Mouse (Mus musculus): ENCODE measurements at regions not wholly inside any gene's neighbourhood (a gene's known extent, or its start where the extent isn't known, plus 50 kb on each side); places are given as distances from the start of the nearest gene placed in this dataset.
"Not testable (repeated sequence)": the region's sequence is repeated elsewhere in the genome, so short reads cannot be mapped to it uniquely, and the experiment has no call there.

DNA sequence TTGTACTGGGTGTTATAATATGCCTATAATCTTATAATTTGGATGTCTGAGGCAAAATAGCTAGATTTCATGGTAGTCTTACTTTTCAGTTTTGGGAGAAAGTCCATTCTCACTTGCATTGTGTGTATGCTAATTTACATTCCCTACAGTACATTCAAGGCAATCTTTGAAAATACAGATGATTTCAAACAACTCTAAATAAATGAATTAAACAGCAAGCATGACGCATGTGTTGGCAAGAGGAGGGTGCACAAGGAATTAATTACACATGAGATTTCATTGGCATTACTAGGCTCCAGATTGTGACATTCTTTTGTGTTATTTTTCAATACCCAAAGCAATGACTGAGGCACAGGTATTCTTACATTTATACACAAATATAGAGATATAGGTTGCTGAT lies 495.2 kb upstream of the Cypt12 start:
- no peak for DNase-seq (ENCODE audit: low spot score)

DNA sequence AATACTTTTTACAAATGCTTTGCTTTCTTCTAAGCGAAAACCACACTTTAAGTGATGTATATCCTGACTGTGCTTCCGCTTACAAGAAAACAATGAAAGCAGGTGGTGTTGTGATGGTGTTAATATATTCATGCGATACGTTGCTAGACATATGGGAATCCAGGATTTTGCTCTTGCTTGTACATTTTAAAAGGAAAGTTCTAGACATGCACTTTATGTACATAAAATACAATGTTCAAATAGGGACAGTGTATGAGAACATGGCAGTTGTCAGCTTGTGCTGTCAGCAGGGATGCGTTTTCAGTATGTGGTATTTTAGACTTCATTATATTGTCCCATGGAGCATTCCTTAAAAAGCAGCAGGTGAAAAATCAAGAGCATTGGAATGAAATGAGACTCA lies 487.7 kb upstream of the Cypt12 start:
- DNase-seq (ENCODE audit: low spot score), result no peak

DNA sequence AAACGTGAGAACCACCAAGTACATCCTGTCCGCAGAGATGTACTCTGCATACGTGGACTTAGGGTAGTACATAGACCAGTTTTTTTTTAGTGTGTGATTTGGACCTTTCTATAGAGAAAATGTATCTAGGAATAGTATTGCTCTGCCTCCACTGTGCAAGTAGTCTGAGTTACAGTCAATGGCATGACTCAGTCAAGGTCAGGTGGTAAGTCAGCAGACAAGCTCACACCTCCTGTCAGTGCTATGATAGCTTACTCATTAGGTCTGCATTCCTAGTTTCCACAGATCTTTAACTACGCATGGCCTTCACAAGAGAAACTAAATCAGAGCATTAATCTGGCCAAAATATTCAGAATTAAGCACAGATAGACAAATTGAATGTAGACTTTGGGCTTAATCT lies 486.8 kb upstream of the Cypt12 start:
- no peak for DNase-seq (ENCODE audit: low spot score)

DNA sequence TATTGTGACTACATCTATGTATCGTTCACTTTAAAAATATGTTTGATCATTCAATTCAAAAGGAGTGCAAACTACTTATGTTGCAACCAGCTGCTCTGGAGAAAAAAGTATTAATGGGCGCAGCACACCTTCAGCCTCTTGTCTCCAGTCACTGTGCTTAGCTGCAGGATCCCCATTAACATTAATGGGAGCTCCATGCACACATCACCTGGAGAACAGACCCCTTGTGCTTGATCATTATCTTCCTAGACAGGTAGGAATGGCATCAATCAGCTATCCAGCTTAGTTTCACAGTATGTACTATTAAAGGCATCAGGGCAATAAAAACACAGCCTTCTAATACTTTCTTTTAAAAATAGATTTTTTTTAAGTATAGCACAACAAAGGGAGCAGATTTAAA lies 474.4 kb upstream of the Cypt12 start:
- DNase-seq (ENCODE audit: low spot score), result no peak

DNA sequence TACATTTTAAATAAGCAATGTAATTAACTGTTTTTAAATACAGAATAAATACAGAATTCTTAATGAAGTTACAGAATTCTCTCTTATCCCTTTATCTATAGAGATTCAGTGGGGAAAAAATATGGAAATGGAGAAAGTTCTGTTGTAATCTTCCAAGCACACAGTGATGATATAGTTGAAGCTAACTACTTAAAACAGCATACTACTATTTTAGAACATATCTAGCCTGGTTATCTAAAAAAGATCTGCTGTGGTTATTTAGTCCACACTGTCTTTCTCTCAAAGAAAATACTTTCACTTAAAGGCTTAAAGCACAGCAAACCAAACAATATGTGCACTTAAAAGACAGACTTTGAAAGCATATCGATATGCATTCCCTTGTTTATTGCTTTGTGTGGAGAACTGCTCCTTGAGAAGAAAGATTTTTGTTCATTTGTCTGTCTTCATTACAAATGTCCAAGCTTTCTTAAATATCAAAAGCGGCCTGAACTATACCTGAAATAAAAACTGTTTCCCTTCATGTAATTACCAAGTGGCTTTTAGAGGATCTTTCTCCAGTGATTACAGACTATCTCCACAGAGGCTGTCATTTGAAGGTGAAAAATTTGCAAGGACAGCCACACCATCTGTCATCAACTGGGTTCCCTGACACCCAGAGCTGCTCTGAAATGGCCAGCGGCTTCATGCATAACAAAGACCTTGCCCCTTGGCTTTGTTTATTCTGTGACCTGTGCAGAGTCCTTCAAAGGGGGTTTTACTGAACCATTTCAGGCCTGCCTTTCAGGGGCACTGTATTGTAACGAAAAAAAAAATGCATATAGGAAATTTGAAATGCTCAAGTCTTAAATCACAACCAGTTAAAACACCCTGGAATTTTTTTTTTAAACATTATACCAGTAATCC lies 458.7 kb upstream of the Cypt12 start:
- DNase-seq (ENCODE audit: low spot score), result no peak

DNA sequence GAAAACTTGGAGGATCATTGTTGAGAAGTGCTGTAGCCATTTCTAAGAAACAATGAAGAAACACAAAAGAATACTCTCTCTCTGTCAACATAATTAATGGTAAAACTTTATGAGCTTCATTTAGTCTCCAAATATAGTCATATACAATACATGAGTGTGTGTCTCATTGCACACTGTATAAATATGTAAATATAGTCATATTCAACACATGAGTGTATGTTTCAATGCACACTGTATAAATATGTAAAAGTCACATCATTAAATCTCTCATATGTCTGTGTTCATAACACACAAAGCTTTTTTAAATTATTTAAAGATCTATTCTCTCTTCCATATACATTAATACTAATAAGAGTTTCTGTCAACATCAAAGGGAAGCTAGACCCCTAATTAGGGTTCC lies 457.6 kb upstream of the Cypt12 start:
- no peak for DNase-seq (ENCODE audit: low spot score)

DNA sequence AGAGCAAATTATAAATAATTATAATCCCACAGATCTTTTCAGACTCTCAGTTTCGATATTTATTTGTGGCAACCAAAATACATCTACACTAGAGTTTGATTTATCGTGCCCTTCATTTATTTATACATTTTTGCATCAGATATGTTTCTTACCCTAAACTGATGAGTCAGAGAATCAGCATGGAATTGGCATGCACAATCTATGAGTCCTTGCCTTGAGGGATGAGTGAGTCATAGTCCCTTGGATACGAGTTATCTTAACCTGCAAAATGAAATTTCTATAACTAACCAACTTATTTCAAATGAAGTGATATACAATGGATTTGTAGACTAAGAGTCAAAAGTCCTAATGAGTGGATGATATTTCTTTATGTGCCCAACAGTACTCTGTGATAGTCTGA lies 449.9 kb upstream of the Cypt12 start:
- no peak for DNase-seq (ENCODE audit: low spot score)

DNA sequence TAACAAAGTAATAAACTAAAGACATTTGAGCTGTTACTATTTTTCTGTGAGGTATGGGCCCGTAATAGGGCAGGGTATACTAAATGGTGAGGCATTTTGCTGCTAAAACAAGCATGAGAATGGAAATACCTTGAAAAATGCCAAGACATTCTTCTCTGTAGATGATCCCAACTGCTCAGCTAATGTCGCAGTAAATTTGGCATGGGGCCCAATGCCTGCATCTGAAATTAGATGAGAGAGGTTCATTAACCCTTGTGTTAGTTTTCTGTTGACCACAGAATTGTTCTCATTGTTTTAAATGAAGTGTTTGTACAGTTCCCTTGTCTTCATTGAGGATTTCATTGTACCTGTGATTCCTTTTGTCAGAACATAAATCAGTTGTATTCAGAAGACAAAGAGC lies 446.7 kb upstream of the Cypt12 start:
- DNase-seq (ENCODE audit: low spot score), result no peak

DNA sequence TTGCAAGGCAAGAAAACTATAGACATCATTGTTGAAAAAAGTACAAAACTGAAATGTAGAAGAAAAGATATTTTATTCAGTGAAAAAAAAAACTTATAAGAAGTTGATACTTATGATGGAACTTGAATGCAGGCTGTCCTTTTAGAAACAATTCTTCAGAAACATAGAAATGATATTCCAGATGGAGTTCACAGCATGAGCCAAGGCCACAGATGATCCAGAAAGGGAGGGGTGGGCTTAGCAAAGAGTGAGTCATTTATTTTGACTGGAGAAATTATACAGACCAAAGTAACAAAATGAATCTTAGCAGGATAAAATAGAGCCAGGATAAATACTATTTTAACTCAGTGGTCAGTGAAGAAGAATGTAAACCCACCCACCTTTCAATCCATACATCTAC lies 406.9 kb upstream of the Cypt12 start:
- no peak for DNase-seq (ENCODE audit: low spot score)

DNA sequence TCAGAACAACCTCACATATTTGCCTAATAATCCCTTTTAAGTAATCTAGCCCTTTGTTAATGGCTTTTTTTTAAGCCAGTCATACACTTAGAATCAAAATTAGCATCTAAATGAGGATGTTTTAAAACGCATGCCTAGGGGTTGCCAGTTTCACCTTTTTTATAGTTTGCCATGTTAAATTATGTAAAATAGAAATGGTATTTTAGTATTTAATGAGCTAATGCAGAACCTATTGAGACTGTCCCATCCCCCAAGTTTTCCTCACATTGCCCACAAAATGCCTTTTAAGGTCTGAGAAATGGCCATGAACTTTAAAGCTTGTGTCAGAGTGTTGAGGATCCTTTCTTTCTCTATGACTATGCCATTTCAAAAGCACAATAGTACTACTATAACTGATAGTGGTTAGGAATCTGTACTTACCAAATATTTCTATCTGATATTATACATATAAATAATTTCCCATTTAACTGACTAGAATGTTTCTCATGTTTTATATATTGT lies 400.6 kb upstream of the Cypt12 start:
- no peak for DNase-seq (ENCODE audit: low spot score)

DNA sequence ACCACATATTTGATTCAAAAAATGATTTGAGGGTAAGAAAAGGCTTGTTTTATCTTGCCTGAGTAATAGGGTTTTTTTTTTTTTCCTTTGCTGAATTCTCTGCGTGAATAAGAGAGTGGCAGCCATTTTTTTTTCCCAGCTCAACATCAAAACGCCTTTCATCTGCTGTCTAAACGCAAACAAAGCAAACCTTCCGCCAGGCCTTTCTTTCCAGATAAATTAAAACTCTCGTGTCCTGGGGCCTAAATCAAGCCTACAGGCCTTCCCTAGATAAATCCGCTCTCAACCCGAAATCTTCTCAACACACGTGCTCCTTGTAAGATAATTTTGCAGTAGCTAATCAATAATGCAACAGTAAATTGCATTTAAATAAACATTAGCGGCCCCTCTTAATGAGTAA lies 365.7 kb upstream of the Cypt12 start:
- DNase-seq (ENCODE audit: low spot score), result no peak

DNA sequence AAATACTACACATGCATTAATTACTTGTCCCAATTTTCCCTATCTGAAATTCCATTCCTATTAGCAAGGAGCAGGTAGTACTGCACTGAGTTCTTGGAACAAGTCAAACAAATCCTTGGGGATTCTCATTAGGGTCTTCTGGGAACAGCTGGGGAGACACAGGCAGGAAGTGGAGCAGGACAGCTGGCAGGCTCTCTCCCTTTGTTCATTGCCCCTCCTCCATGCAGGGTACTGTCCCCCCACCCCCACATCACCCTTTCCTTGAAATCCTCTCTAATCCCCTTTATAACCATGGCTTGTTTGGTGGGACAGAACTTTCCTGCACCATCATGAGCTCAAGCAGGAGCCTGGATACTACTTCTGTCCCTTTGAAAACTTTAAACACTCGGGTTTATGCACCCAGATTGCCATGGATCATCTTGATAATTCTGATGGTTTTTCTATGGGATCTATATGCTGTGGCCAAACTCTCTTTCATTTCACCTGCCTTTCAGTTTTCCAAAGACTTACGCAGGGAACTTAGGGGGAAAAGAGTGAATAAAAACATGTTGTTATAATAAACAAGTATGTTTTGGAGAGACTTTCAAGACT lies 358.2 kb upstream of the Cypt12 start:
- DNase-seq (ENCODE audit: low spot score), result no peak

DNA sequence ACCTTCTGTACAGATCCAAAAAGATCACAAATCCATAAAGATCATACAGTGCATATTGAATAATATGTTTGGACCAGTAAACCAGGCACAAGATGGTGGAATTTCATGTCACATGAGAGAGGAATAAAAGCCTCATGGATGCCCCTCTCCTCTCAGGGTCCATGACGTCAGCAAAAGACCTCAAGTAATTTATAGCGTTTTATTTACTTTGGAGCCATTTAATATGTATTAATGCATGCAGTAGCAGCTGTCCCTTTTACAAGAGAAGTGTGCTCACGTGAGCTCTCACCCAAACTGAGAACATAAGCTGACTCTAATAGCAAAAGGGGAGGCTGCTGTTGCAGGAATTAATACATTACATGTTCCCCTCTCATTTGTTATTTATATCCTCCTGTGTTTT lies 355.7 kb upstream of the Cypt12 start:
- DNase-seq (ENCODE audit: low spot score), result no peak

DNA sequence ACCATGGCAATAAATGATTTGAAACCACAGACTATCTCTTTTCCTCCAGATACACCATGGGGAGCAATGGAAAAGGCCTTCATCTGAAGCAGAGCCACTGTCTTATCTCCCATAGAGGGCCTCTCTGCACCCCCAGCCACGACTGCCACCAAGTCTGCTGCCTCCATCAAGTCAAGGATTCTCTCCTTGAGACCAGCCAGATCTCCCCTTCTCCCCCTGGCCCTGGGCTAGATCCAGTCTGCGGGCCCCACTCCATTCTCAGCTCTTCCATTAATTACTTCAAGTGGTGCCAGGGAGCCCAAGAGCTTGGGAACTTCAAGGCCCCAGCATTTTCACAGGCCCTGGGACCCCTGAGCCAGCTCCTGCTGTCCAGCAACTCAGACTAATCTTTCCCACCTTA lies 351.8 kb upstream of the Cypt12 start:
- DNase-seq (ENCODE audit: low spot score), result no peak

DNA sequence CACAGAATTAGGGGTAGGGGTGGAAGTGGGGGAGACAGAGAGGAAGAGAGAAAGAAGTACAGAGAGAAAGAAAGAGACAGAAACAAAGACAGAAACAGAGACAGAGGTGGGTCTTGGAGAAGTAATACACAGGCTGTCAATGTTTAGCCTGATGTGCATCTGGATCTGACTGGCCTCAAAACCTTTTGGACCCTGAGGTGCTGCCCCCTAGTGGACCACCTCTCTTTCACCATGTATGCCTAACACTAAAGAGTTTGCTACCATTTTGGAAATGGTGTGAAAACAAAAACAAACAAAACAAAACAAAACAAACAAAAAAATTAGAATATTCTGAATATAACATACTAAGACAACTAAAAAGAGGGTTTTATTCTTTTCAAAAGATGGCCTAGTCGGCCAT lies 334.7 kb upstream of the Cypt12 start:
- DNase-seq (ENCODE audit: low spot score), result no peak

DNA sequence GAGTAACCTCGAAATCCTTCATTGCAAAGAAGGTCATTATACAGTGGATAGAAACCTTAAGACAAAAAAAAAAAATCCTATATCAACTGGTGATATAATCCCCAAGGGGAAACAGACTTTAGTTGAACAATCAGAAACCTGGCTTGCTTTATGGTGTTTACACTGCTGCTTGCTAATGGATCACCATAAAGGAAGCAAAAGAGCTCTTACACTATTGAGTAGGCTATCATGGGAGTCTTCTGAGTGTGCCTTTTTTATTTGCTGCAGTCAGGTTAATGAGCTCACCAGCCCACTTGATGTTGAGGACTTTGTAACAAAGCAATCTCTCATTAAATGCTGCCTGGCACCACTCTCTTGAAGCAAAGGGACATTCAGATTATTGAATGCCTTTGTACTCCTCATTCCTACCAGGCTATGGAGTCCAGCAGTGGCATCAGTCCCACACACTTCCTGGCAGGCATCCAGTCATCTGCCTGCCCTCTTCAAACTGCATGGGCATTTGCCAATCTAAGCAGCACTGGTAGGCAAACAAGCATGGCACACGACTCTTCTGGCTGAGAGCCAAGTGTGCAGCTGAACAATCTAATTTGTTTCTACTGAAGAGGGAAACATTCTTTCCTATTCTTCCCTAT lies 331.7 kb upstream of the Cypt12 start:
- DNase-seq (ENCODE audit: low spot score), result peak; percentile 1

DNA sequence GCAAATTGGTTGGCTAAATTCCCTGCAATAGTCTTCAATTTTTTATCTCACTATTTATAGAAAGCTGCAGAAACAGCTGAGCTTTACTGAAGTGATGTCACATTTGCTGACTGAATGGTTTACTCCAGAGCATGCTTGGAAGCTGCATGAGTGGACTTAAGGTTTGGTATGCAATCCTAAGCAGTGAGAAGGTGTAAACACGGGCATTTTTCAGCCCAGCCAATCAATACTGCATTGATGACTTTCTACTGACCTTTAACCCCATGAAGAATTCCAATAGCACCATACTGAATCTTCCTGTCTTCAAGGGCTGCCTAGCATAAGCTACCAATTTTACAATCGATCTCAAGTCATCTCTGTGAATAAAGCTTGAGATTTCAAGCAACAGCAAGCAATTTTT lies 328.7 kb upstream of the Cypt12 start:
- DNase-seq (ENCODE audit: low spot score), result no peak

DNA sequence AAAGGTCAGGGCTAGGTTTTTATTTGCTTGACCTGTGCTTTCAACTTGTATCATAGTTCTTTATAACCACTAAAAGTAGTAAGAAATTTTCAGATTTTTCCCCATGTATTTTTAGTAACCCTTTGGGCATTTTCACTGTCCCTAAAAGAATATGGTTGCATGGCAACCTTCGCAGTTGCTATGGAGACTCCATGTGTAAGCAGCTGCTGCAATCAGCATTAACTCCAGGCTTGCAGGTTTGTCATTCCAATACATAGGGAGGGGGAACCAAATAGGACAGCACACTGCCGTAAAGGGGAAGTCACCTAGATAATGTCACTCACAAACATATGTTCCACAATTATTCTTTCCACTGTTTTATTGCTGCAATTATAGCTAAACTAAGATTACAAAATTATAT lies 328.3 kb upstream of the Cypt12 start:
- no peak for DNase-seq (ENCODE audit: low spot score)

DNA sequence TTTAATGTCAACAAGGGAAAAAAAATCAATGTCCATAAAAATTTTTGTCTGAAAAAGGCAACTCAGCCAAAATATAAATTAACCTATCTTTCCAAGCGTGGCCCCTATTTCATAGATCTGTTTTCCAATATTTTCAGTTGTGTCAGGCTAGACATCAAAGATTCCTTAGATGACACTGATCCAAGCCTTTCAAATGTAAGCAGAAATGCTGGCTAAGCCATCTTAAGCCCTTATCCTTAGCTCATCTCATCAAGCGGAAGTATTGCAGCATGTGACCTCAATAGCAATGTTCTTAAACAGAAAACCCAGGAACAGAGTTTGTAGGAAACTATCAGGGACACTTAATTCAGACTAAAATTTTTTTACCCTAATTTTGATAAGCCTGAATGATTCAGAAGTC lies 327.8 kb upstream of the Cypt12 start:
- no peak for DNase-seq (ENCODE audit: low spot score)

DNA sequence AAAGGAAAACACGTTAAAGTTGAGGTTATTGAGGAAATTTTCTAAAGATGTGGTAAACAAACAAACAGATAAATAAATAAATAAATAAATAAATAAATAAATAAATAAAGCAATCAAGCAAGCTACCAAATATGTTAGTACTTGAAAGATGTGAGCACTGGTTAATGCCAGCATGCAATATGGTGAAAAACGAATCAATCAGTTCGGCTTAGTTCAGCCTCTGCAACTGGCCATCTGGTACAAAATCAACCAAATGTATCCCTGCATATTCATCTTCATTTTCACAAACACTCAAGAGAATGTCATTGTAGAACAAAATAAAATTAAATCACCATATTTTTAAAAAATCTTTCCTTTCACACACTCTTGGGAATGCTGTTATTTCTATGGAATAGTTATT lies 315.7 kb upstream of the Cypt12 start:
- DNase-seq (ENCODE audit: low spot score), result no peak

DNA sequence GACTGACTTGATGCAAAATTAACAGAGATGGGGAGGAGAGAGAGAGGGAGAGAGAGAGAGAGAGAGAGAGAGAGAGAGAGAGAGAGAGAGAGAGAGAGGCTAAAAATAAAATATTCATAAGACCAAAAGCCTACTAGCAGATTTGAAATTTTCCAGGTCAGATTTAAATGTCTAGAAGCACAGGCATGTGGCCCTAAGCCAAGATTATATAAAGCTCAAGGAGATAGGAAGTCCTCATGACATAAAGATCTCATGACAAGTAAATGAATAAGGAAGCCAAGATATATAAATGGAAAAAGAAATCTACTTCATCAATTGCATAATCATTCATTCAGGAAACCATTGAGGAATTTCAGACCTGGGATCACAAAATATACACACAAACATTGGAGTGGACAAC lies 311.9 kb upstream of the Cypt12 start:
- DNase-seq (ENCODE audit: low spot score), result no peak

DNA sequence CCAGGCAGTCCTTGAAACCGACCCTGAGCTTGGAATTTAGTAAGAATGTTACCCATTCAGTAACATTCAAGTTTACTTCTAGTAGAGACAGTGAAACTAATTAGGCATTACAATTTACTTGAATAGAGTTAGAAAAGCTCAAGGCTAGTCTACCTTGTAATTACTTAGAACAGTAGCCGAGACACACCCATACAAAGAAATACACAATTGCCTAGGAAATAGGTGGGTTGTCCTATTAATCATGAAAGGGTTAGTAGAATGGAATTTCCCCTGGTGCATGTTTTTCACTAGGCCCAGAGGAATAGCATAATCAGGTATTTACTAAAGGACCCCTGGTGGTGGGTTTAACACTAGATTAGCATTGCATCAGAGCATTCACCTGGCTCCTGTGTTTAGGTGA lies 288.2 kb upstream of the Cypt12 start:
- not testable (repeated sequence) for DNase-seq (ENCODE audit: low spot score)

DNA sequence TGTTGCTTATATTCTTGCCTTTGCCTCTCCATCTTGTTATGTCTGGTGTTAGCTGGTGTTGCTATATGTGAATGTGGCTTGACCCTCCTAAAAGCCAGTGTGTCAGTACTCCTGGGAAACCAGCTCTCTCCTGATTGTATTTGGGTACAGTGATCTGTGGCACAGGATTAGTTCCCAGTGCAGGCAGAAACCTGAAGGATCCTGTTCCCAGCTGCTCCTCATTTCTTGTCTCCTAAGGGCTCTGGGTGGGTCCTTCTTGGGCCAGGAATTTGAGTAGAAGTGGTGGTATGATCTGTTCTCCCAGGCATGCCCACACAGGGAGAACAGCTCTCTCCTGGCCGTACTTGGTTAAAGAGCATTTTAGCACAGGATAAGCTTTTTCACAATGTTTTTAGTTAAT lies 286.2 kb upstream of the Cypt12 start:
- no peak for DNase-seq (ENCODE audit: low spot score)
